Mouse (Mus musculus) stomach, postnatal 0 days (tissue): ENCODE measurements around the gene Fam78b.

Experiments used
- CTCF ChIP-seq: IDR thresholded peaks from 2 replicates; pipeline ENCODE4 v1.5.1; 2016; ENCODE audit warnings: antibody characterized with exemption, low read depth, mild to moderate bottlenecking, moderate library complexity
- EP300 ChIP-seq: optimal IDR thresholded peaks from 2 replicates; pipeline ENCODE3; 2016; ENCODE audit warnings: antibody characterized with exemption

DNA sequence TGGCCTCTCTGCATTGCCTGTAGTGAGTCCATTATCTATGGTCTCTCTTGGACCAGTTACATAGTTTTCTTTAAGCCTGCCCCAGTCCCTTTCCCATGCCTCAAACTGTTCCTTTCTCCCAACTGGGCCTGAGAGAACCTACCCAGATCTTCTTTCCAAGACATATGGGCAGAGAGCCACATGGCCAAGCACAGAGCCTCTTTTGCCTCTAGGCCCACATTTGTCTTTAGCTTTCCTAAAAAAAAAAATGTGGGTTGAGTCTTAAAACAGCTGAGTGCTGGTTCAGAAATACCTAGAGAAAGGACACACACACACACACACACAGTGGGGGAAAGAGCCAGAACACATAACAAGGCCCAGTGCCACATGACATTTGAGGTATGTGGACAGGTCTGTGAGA is 83.1 kb downstream of the Fam78b start:
- TF ChIP-seq EP300 (no peak), CTCF (no peak)
